Mouse (Mus musculus) ES-E14 (cell line): ENCODE measurements around the gene Fkbp1a. TPM values are rescaled to one million over a fixed set of nuclear protein-coding genes. Genes with fewer than 3 reads are reported as not detected.

Experiments
- DNase-seq: peaks from one replicate; pipeline ENCODE4 v3.0.0-alpha.2; 2013; ENCODE audit warnings: low read depth, low spot score
- H3K27ac ChIP-seq: 2 replicates; pipeline ENCODE4 v1.5.1; 2012; ENCODE audit warnings: low read depth, mild to moderate bottlenecking, low read length, moderate library complexity, mixed read lengths; ENCODE audit not compliant: poor library complexity, insufficient read depth, severe bottlenecking
- H3K36me3 ChIP-seq: 2 replicates; pipeline ENCODE4 v1.6.1; 2012; ENCODE audit warnings: mild to moderate bottlenecking, low read length, moderate library complexity, mixed read lengths; ENCODE audit not compliant: control insufficient read depth, poor library complexity, insufficient read depth, severe bottlenecking
- H3K4me1 ChIP-seq, 2 experiments: fragments of 150-350 bp in 1 of 2; sonication (generic) in 1 of 2; 2 replicates each; pipeline ENCODE4 v1.6.1; 2012; ENCODE audit warnings: low read length in 2 of 2, mild to moderate bottlenecking in 1 of 2, mixed read lengths in 1 of 2; ENCODE audit not compliant: control insufficient read depth in 2 of 2, insufficient read depth in 2 of 2, poor library complexity in 1 of 2
- H3K4me3 ChIP-seq, 2 experiments: fragments of 150-350 bp in 1 of 2; sonication (generic) in 1 of 2; 2 replicates each; pipeline ENCODE4 v1.5.1; 2012; ENCODE audit warnings: low read length in 2 of 2, low read depth in 1 of 2, mild to moderate bottlenecking in 1 of 2, mixed read lengths in 1 of 2; ENCODE audit not compliant: insufficient read depth in 1 of 2, poor library complexity in 1 of 2, severe bottlenecking in 1 of 2
- H3K9ac ChIP-seq: 2 replicates; pipeline ENCODE4 v1.6.1; 2012; ENCODE audit warnings: low read depth, mild to moderate bottlenecking, low read length, mixed read lengths; ENCODE audit not compliant: poor library complexity, insufficient read depth, severe bottlenecking
- H3K9me3 ChIP-seq: fragments of 150-350 bp; sonication (generic); 2 replicates; pipeline ENCODE4 v1.6.1; 2012; ENCODE audit warnings: low read depth, mild to moderate bottlenecking, low read length; ENCODE audit not compliant: control insufficient read depth, insufficient read depth
- CHD2 ChIP-seq: IDR thresholded peaks from 2 replicates; pipeline ENCODE4 v1.6.1; 2014; ENCODE audit warnings: mild to moderate bottlenecking, low read depth, low read length, inconsistent platforms
- HCFC1 ChIP-seq: IDR thresholded peaks from 2 replicates; pipeline ENCODE4 v1.6.1; 2012; ENCODE audit warnings: low read length, inconsistent platforms, borderline replicate concordance; ENCODE audit not compliant: insufficient read depth
- MAFK ChIP-seq: IDR thresholded peaks from 2 replicates; pipeline ENCODE4 v1.6.1; 2014; ENCODE audit warnings: mild to moderate bottlenecking, low read depth, low read length, inconsistent platforms; ENCODE audit not compliant: insufficient read depth
- ZC3H11A ChIP-seq: IDR thresholded peaks from 2 replicates; pipeline ENCODE4 v1.6.1; 2012; ENCODE audit warnings: low read depth, mild to moderate bottlenecking, inconsistent platforms, low read length, borderline replicate concordance
- ZNF384 ChIP-seq: IDR thresholded peaks from 2 replicates; pipeline ENCODE4 v1.6.1; 2012; ENCODE audit warnings: low read depth, low read length, inconsistent platforms
- in situ Hi-C, 2 experiments: fragments of 600-800 bp; cut with MboI; formaldehyde crosslinking; loops; one replicate each; pipeline ENCODE4 v1.15.1; 2025; ENCODE audit warnings: low sequenced_read_pairs in 2 of 2, inconsistent platforms in 1 of 2; ENCODE audit not compliant: unreplicated experiment in 2 of 2
- total RNA-seq: library from RNA; depleted of rRNA; stranded (reverse); fragments of 300-350 nt; gene quantifications from 2 replicates; pipeline ENCODE4 v1.2.3, GENCODE M21; 2012

Gene Fkbp1a
- total RNA-seq, 1 experiment: 79.5 TPM

DNA sequence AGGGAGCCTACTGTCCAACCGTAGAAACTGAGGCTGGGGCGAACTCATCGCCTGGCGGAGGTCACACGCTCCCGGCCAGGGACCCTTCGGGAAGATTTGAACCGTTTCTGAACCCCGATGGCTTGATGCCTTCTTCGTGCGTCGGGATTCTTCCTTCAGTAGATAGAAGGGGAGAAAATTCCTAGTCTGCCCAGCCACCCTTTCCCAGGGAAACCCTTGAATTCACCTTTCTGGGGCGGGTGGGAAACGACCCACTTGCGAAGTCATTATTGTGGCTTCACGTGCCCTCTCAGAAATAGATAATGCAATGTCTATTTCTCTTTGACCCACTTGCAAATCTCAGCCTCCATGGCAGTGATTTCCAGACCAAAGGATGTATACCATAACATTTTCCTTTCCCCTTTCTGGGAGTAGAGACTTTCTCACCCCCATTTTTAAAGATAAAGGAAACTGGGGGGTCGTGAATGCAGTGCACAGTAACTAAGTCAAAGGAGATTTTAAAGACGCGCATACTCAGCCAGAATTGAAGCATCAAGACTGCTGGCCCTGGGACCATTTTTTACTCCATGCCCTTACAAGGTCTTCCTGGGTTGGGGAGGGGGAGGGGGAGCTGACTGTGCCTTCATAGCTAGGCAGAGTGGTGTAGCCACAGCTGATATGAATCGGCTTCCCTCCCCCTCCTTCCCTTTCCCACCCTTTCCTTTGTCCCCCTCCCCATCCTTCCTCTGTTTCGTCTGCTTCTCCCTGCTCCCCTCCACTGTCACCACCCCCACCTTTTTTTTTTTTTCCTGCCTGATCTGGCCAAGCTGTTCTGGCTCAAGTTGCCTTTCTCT is 996 bp downstream of the Fkbp1a start:
- Histone ChIP-seq H3K4me1 (peaks cover 0 to 9% of the 10 kb centered on the region in 2 experiments; a peak in 3 of 4 replicates), H3K9me3 (no peaks in the 10 kb centered on the region), H3K9ac (peak overlapping the region; percentile 86), H3K36me3 (peaks cover 37% of the 10 kb centered on the region), H3K27ac (peak overlapping the region; percentile 50), H3K4me3 (peak overlapping the region; percentile 76 to 88)
- TF ChIP-seq CHD2 (no peak), HCFC1 (no peak), ZNF384 (0 out of 2 replicates have a peak, but pooled peaks have one; percentile 59)
- in situ Hi-C loops: no loop called here
- peak; percentile 36 for DNase-seq

DNA sequence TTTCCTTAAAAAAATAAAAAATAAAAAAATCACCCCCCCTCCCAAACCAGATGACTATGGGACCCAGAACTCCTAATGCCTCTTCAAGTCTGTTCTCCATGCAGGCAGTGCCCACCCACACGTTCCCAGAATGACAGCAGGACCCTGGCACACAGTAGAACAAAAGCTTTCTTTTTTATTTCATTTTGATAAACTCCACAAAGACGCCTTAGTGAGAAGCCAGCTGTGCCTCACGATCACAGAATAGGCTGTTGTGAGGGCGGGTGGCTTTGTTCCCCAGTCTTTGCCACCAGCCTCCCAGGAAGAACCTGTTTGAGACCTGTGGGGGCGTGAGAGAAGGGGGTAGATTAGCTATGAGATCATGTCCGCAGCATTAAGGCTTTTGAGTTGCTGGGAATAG is 2.4 kb downstream of the Fkbp1a start:
- Histone ChIP-seq H3K9ac (no peak overlapping the region), H3K27ac (no peak overlapping the region), H3K4me1 (peaks cover 0 to 9% of the 10 kb centered on the region in 2 experiments; a peak in 3 of 4 replicates), H3K36me3 (peaks cover 42% of the 10 kb centered on the region), H3K9me3 (no peaks in the 10 kb centered on the region), H3K4me3 (no peak overlapping the region)
- in situ Hi-C loops: no loop called here
- TF ChIP-seq CHD2 (no peak), HCFC1 (no peak), MAFK (no peak), ZC3H11A (no peak), ZNF384 (no peak)
- no peak for DNase-seq

DNA sequence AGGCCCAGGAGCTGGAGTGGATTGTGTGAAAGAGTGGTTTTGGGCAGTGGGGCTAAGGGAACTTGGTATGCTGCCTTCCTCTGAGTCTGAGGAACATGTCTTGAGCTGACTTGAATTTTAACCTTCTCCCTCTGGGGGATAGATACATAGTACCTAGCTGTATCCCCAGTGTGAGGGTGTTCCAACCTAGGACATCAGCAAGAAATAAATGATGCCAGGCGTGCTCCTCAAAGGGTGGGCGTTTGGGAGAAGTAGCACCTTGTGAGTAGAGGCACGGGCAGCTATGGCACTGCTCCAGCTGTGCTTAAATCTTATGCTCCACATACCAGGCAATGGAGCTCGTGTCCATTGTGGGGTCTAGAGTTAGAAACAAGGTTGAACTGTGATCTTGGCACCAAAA is 4.3 kb downstream of the Fkbp1a start:
- in situ Hi-C loops: no loop called here
- Histone ChIP-seq H3K9ac (no peak overlapping the region), H3K4me1 (peaks cover 0 to 9% of the 10 kb centered on the region in 2 experiments; a peak in 3 of 4 replicates), H3K9me3 (no peaks in the 10 kb centered on the region), H3K27ac (no peak overlapping the region), H3K4me3 (no peak overlapping the region), H3K36me3 (peaks cover 51% of the 10 kb centered on the region)
- no peak for TF ChIP-seq MAFK
- no peak for DNase-seq

DNA sequence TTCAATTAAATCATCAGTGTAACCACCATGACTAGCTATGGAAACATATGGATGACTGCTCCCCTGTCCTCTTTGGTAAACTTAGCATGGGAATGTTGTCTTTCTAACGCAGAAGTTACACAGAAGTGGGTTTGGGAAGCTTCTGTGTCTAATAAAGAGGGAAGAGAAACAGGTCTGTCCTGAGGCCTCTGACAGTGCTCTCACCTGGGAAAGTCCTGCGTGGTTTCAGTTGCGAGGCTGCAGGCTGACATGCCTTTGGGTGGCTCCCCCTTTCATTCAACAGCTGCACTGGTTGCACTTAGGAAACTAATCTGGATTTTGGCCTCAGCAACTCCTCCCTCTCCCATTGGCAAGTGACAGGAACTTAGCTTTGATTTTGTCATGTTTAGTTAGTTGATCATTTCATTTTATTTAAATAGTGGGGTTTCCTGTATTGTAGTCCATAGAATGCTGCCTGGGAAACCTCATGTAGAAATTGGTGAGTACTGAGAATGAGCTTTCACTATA is 7.4 kb downstream of the Fkbp1a start:
- H3K27ac ChIP-seq: no peak overlapping the region
- DNase-seq: no peak
- in situ Hi-C loops: no loop called here
- H3K36me3 ChIP-seq: peaks cover 49% of the 10 kb centered on the region
- no peaks in the 10 kb centered on the region for H3K9me3 ChIP-seq
- H3K4me3 ChIP-seq: no peak overlapping the region
- H3K4me1 ChIP-seq: peaks cover 0 to 2% of the 10 kb centered on the region in 2 experiments; a peak in 1 of 4 replicates
- TF ChIP-seq ZC3H11A: no peak
- no peak overlapping the region for H3K9ac ChIP-seq
